ENCODE assay signal across 14 mouse cellular contexts in genomic region chr4:129498941-129499340, GRCm38 (mm10). TPM values are rescaled to one million over a fixed set of nuclear protein-coding genes. Genes with fewer than 3 reads are reported as not detected.
DNase-seq lines count a peak whose midpoint lies in the region; ATAC-seq and TF ChIP-seq lines count a peak whose summit lies in the region.
"Had no signal": no experiment of that assay in that cellular context is flagged by ENCODE, and none has a peak within 500 bp of the region (broad histone marks: within the 10 kb centered on the region; RNA-seq: fewer than 3 reads in every experiment).

No protein-coding gene starts in this region.

- peaks cover 41% of the 10 kb centered on the region for H3K4me1 ChIP-seq in heart, embryonic 16.5 days (ENCODE audit: control insufficient read depth, insufficient read depth, low read length)
- H3K4me1 ChIP-seq in ES-Bruce4 (ENCODE audit: control insufficient read depth, insufficient read depth, low read length): peaks cover 17% of the 10 kb centered on the region
- peaks cover 40% of the 10 kb centered on the region for H3K4me1 ChIP-seq in liver, embryonic 11.5 days (replicated peaks; ENCODE audit: control insufficient read depth, insufficient read depth, low read length)

- no peak for DNase-seq in heart, postnatal 4 days
- DNase-seq in R1 (ENCODE audit: low read depth, low spot score): peak; percentile 45
- no peak for DNase-seq in liver, embryonic 11.5 days (ENCODE audit: low spot score)
- no peak for DNase-seq in layer of hippocampus, adult 18-20 months (ENCODE audit: low spot score in 2 of 2)
- no peak for DNase-seq in frontal cortex, adult 2 months (ENCODE audit: extremely low spot score in 1 of 2, low spot score in 1 of 2)
- DNase-seq: cerebellum, adult 9-11 months; gastrocnemius, postnatal 36 days had no signal

- 26% methylated on average over 3 of the region's 3 CpGs for WGBS in heart, embryonic 16.5 days
- WGBS in liver, embryonic 11.5 days: 50% methylated on average over 3 of the region's 3 CpGs

- no peak for ATAC-seq in heart, embryonic 16.5 days (replicated peaks; ENCODE audit: extremely low read depth, insufficient read depth, low FRiP score)
- no peak for ATAC-seq in liver, embryonic 11.5 days (replicated peaks; ENCODE audit: low FRiP score)
- ATAC-seq: forebrain, embryonic 16.5 days had no signal

- no peak overlapping the region for H3K4me3 ChIP-seq in heart, embryonic 16.5 days (ENCODE audit: low read length)
- 0 out of 2 replicates have a peak overlapping the region, but pooled peaks have one; percentile 55 for H3K4me3 ChIP-seq in ES-Bruce4 (ENCODE audit: low read depth, low read length)
- no peak overlapping the region for H3K4me3 ChIP-seq in liver, embryonic 11.5 days (ENCODE audit: low read depth, low read length)
- H3K4me3 ChIP-seq: embryonic facial prominence, embryonic 12.5 days; limb, embryonic 13.5 days; stomach, embryonic 15.5 days had no signal

- no peak for TF ChIP-seq POLR2A in ES-Bruce4 (IDR thresholded peaks at IDR 0.05; ENCODE audit: insufficient read depth, low read length)

- TF ChIP-seq EP300 in ES-Bruce4 (IDR thresholded peaks at IDR 0.05; ENCODE audit: insufficient read depth, low read depth, low read length): no peak

- H3K36me3 ChIP-seq in heart, embryonic 16.5 days (ENCODE audit: control insufficient read depth, insufficient read depth): no peaks in the 10 kb centered on the region
- H3K36me3 ChIP-seq in ES-Bruce4 (ENCODE audit: control insufficient read depth, insufficient read depth, low read length, poor library complexity, severe bottlenecking): no peaks in the 10 kb centered on the region
- H3K36me3 ChIP-seq in liver, embryonic 11.5 days (ENCODE audit: control insufficient read depth, insufficient read depth, low read length): no peaks in the 10 kb centered on the region
- H3K36me3 ChIP-seq: embryonic facial prominence, embryonic 12.5 days; limb, embryonic 13.5 days; stomach, embryonic 15.5 days had no signal

- H3K4me2 ChIP-seq in heart, embryonic 16.5 days (ENCODE audit: low read depth, low read length): no peak overlapping the region
- no peak overlapping the region for H3K4me2 ChIP-seq in liver, embryonic 11.5 days
- H3K4me2 ChIP-seq: embryonic facial prominence, embryonic 12.5 days; limb, embryonic 13.5 days; stomach, embryonic 15.5 days had no signal

- 0 out of 2 replicates have a peak overlapping the region, but pooled peaks have one; percentile 8 for H3K9ac ChIP-seq in heart, embryonic 16.5 days (ENCODE audit: low read length)
- H3K9ac ChIP-seq in ES-Bruce4 (ENCODE audit: low read depth, poor library complexity, severe bottlenecking): peak overlapping the region; percentile 73
- H3K9ac ChIP-seq in liver, embryonic 11.5 days (ENCODE audit: low read depth, low read length): no peak overlapping the region
- H3K9ac ChIP-seq: embryonic facial prominence, embryonic 12.5 days; limb, embryonic 13.5 days; stomach, embryonic 15.5 days had no signal

- no peaks in the 10 kb centered on the region for H3K9me3 ChIP-seq in heart, embryonic 16.5 days (replicated peaks; ENCODE audit: control insufficient read depth, low read length)
- H3K9me3 ChIP-seq in ES-Bruce4 (replicated peaks; ENCODE audit: control insufficient read depth, insufficient read depth, low read length, poor library complexity, severe bottlenecking): no peaks in the 10 kb centered on the region
- H3K9me3 ChIP-seq in liver, embryonic 11.5 days (ENCODE audit: control insufficient read depth, low read length): no peaks in the 10 kb centered on the region
- H3K9me3 ChIP-seq: embryonic facial prominence, embryonic 12.5 days; limb, embryonic 13.5 days; stomach, embryonic 15.5 days had no signal

- no peak for TF ChIP-seq CTCF in ES-Bruce4 (IDR thresholded peaks at IDR 0.05; ENCODE audit: low read depth, low read length)

- H3K27ac ChIP-seq in heart, embryonic 16.5 days (ENCODE audit: low read length): peak overlapping the region; percentile 74
- peak overlapping the region; percentile 80 for H3K27ac ChIP-seq in ES-Bruce4 (ENCODE audit: insufficient read depth, low read length)
- H3K27ac ChIP-seq in liver, embryonic 11.5 days (ENCODE audit: low read depth, low read length): peak overlapping the region; percentile 75
- H3K27ac ChIP-seq: embryonic facial prominence, embryonic 12.5 days; stomach, embryonic 15.5 days had no signal

- no peaks in the 10 kb centered on the region for H3K27me3 ChIP-seq in heart, embryonic 16.5 days (ENCODE audit: control insufficient read depth, insufficient read depth, low read length)
- no peaks in the 10 kb centered on the region for H3K27me3 ChIP-seq in ES-Bruce4 (ENCODE audit: control insufficient read depth, insufficient read depth, low read length, poor library complexity, severe bottlenecking)
- no peaks in the 10 kb centered on the region for H3K27me3 ChIP-seq in liver, embryonic 11.5 days (replicated peaks; ENCODE audit: control insufficient read depth, insufficient read depth, low read length)
- H3K27me3 ChIP-seq: CH12.LX; embryonic facial prominence, embryonic 12.5 days; limb, embryonic 13.5 days; stomach, embryonic 15.5 days had no signal

RNA-seq across cellular contexts. Expression of gene Fam229a, which starts 8.0 kb away (rescaled TPM):
- not detected in 2 replicates for polyA plus RNA-seq in heart, embryonic 16.5 days (2015; fragmentation: Nextera tagmentation; extraction: Ambion mirVana)
- not detected for total RNA-seq in heart, postnatal 4 days (2021)
- not detected in 2 replicates for polyA plus RNA-seq in ES-Bruce4 (2011; ENCODE audit: insufficient read depth, insufficient read length, low read depth, missing spikeins)
- not detected in 2 replicates for polyA plus RNA-seq in liver, embryonic 11.5 days (2014; fragmentation: Nextera tagmentation; extraction: Ambion mirVana)
- not detected for total RNA-seq in layer of hippocampus, adult 18-20 months (2021)
- polyA plus RNA-seq in frontal cortex, adult 2 months (2012; rRNA removed): 1.2 and 1.6 TPM in 2 replicates
- total RNA-seq: CH12.LX; gastrocnemius, postnatal 36 days had no signal
- polyA plus RNA-seq: limb, embryonic 13.5 days had no signal

RNA-seq across cellular contexts. Expression of gene Tssk3, which starts 8.1 kb away (rescaled TPM):
- polyA plus RNA-seq in heart, embryonic 16.5 days (2015; fragmentation: Nextera tagmentation; extraction: Ambion mirVana): not detected in 2 replicates
- not detected for total RNA-seq in heart, postnatal 4 days (2021)
- not detected in 2 replicates for polyA plus RNA-seq in ES-Bruce4 (2011; ENCODE audit: insufficient read depth, insufficient read length, low read depth, missing spikeins)
- not detected in 2 replicates for polyA plus RNA-seq in liver, embryonic 11.5 days (2014; fragmentation: Nextera tagmentation; extraction: Ambion mirVana)
- total RNA-seq in layer of hippocampus, adult 18-20 months (2021): not detected
- polyA plus RNA-seq in frontal cortex, adult 2 months (2012; rRNA removed): 0.11 and 0.26 TPM in 2 replicates
- total RNA-seq: gastrocnemius, postnatal 36 days had no signal
- polyA plus RNA-seq: embryonic facial prominence, embryonic 12.5 days; limb, embryonic 13.5 days; stomach, embryonic 15.5 days had no signal

RNA-seq across cellular contexts. Expression of gene Marcksl1, which starts 14.4 kb away (rescaled TPM):
- 262 and 287 TPM in 2 replicates for polyA plus RNA-seq in heart, embryonic 16.5 days (2015; fragmentation: Nextera tagmentation; extraction: Ambion mirVana)
- total RNA-seq in heart, postnatal 4 days (2021): 10 to 100 TPM; 96.6 to 97.7 TPM
- polyA plus RNA-seq in ES-Bruce4 (2011; ENCODE audit: insufficient read depth, insufficient read length, low read depth, missing spikeins): 379 and 434 TPM in 2 replicates
- polyA plus RNA-seq in liver, embryonic 11.5 days (2014; fragmentation: Nextera tagmentation; extraction: Ambion mirVana): 388 and 395 TPM in 2 replicates
- 10 to 100 TPM; 72.5 to 76.6 TPM for total RNA-seq in layer of hippocampus, adult 18-20 months (2021)
- 233 TPM in 2 replicates for polyA plus RNA-seq in frontal cortex, adult 2 months (2012; rRNA removed)

RNA-seq across cellular contexts. Expression of gene Bsdc1, which starts 37.6 kb away (rescaled TPM):
- polyA plus RNA-seq in heart, embryonic 16.5 days (2015; fragmentation: Nextera tagmentation; extraction: Ambion mirVana): 25.0 and 26.2 TPM in 2 replicates
- 10 to 100 TPM; 34.0 to 36.6 TPM for total RNA-seq in heart, postnatal 4 days (2021)
- polyA plus RNA-seq in ES-Bruce4 (2011; ENCODE audit: insufficient read depth, insufficient read length, low read depth, missing spikeins): 31.6 and 36.4 TPM in 2 replicates
- 21.6 and 22.5 TPM in 2 replicates for polyA plus RNA-seq in liver, embryonic 11.5 days (2014; fragmentation: Nextera tagmentation; extraction: Ambion mirVana)
- total RNA-seq in layer of hippocampus, adult 18-20 months (2021): 10 to 100 TPM; 63.0 to 63.5 TPM
- 36.5 and 37.9 TPM in 2 replicates for polyA plus RNA-seq in frontal cortex, adult 2 months (2012; rRNA removed)

RNA-seq across cellular contexts. Expression of gene Hdac1, which starts 43.6 kb away (rescaled TPM):
- 123 and 139 TPM in 2 replicates for polyA plus RNA-seq in heart, embryonic 16.5 days (2015; fragmentation: Nextera tagmentation; extraction: Ambion mirVana)
- total RNA-seq in heart, postnatal 4 days (2021): 10 to 100 TPM; 45.0 to 46.4 TPM
- polyA plus RNA-seq in ES-Bruce4 (2011; ENCODE audit: insufficient read depth, insufficient read length, low read depth, missing spikeins): 301 and 304 TPM in 2 replicates
- 215 and 223 TPM in 2 replicates for polyA plus RNA-seq in liver, embryonic 11.5 days (2014; fragmentation: Nextera tagmentation; extraction: Ambion mirVana)
- total RNA-seq in layer of hippocampus, adult 18-20 months (2021): 10 to 100 TPM; 36.9 to 43.0 TPM
- 61.8 and 70.6 TPM in 2 replicates for polyA plus RNA-seq in frontal cortex, adult 2 months (2012; rRNA removed)
